Mouse (Mus musculus): ENCODE results near the gene Rpusd2.
A peak's percentile ranks its signal among the peaks of the same experiment; 100 is the strongest.

The Rpusd2 gene

DNA sequence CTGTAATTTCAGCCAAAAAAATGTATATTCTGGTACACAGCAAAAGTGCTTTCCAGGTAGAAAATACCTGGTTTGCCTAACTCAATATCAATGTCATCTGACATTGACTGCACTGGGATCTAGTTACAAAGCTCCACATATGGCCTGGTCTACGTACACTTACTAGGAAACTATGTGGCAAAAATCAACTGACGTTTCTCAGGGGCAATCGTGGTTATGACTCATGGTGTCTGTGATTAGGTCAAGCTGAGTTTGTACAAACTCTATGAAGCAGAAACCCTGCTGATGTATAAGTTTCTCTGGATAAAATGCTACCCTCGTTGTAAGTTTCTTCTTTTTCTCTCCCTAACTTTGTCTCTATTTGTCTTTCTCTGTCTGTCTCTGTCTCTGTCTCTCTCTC, 2.4 kb upstream of the Rpusd2 start:
- no peak for DNase-seq (ENCODE audit: low read depth, low spot score)

DNA sequence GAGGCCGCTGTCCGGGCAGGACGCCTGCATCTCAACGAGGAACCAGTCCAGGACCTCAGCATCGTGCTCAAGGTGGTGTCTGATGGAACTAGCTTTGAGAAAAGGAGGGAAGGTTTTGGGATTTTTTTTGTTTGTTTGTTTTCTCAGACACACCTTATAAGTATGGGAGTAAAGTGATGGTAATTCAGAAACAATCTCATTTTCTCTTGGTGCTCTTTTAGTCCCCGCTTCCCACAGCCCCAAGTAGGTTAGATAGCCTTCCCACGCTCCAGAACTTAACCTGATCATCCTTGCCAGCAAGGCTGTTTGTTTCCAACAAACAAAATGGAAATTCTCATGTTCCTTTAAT, 781 bp downstream of the Rpusd2 start:
- no peak for DNase-seq (ENCODE audit: low read depth, low spot score)

DNA sequence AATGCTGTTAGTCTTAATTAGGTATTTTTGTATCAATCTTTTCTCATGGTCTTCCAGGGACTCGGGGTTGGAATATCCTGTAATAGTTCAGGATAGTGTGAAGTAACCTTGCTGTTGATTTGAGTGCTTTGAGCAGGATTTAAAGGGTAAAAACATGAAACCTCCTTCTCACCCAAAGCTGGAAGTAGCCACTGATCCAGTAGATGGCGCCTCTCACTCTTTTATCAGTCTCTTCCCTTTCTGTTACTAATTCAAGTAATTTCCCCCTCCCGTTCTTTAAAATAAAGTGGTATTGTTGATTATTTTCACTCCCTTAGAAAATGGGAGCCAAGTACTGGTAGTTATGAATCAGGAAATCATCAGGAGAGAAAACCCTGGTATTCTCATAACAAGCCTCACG, 6.3 kb downstream of the Rpusd2 start:
- peak; percentile 71 for DNase-seq (ENCODE audit: low read depth, low spot score)

DNA sequence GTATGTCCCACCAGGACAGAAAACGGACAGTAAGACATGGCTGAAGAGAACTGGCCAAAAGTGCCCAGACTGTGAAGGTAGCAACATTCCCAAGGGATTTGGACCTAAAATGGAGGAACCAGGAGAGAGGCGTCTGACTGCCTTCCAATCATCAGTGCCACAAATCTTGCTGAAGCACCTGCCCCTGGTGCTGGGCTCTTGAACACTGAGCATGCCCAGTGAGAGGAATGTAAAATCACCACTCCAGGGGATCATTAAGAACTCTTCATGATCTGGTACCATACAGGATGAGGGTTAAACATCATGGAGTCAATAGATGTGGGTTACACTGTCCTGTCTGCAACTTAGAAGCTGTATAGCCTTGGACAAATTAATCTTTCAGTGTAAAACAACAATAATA, 10.6 kb downstream of the Rpusd2 start:
- no peak for DNase-seq (ENCODE audit: low read depth, low spot score)

DNA sequence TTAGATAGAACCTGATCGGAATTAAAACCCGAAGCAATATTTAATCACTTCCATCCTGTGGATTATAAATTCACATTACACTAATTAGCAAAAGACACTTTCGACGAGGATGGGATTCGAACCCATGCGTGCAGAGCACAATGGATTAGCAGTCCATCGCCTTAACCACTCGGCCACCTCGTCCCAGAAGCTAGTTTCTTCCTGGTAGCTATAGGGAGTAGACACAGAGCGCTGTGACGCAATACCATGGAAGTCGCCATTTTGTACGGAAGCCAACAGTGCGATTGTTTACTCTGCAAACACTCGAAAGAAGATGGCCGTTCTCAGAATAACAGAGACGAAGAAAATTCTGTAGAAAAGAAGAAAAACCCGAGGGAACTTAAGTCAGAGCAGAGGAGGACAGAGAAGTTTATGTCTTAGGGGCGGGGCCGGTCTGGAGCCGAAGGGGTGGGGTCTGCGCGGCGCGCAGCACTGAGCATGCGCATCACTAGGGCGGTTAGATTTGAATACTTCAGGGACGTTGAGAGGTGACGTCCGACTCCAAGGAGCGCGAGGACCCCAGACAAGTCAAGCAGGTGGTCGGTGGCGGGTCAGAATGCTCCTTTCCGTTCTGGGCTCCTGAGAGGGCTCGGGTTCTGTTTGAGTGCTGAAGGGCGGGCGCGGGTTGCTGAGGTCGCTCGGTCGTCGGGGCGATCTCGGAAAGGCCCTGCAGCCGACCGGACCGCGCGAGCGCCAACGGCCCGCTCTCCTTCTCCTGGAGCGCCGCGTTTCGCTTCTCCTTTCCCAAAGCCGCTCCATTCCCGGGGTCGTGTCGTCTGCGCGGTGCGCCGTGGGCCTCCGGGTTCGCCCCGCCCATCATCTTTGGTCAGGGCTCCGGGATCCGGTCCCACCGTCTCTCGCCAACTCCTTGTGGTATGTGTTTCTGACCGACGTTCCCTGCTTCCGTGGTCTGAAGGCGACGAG, 12.3 kb downstream of the Rpusd2 start, which contains the start of gene Knl1:
Gene Knl1 (plus strand): TSS at position 471 of the 963 bp plus-strand sequence.
- peak; percentile 96 for DNase-seq (ENCODE audit: low read depth, low spot score)

DNA sequence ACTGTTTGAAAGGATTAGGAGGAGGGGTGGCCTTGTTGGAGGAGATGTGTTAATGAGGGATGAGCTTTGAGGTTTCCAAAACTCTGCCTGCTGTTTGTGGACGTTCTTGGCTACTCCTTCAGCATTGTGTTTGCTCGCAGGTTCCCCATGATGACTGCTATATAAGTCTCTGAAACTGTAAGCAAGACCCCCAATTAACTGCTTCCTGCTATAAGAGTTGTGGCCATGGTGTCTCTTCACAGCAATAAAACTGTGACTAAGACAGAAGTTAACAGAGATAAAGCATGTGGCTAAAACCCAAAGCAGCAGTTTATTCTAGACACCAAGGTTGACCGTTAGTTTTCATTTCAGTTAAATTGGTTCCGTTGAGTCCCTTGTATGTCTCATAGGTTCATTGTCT, 13.3 kb downstream of the Rpusd2 start:
- DNase-seq (ENCODE audit: low read depth, low spot score): no peak

DNA sequence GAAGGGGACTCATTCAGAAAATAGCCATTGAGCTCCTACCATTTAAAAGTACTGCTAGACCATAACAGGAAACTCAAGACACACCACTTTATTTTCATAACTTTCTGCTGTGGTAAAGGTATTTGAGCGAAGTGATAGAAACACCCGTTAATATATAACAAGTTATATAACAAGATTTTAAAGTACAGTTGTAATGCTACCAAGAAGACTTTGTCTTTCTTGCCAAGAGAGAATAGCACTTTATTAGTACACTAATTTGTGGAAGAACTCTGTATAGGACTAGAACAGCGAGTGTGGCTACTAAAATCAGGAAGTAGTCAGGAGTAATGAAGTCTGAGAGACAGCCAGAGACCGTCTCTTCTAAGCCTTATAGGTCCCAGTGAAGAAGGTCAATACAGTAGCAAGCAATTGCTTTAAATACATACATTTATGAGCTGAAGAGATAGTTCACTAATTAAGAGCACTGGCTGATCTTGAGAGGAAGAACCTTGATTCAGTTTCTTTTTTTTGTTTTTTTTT, 15.6 kb downstream of the Rpusd2 start:
- no peak for DNase-seq (ENCODE audit: low read depth, low spot score)

DNA sequence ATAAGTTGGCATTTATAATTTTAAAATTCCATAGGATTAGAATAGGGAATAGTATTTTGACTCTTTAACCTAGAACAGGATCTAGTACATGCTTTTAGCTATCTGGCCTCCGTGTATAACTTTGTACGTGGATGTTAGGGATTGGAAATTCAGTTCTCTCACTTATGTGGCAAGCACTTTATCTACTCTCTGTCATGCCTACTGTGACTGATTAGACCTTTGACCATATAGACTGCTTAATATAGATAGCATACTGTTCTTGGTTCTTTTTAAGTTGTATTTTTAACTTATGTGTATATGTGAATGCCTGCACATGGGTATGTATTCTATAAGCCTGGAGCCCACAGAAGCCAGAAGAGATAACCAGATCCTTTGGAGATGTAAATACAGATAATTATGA, 25.5 kb downstream of the Rpusd2 start:
- DNase-seq (ENCODE audit: low read depth, low spot score): no peak

DNA sequence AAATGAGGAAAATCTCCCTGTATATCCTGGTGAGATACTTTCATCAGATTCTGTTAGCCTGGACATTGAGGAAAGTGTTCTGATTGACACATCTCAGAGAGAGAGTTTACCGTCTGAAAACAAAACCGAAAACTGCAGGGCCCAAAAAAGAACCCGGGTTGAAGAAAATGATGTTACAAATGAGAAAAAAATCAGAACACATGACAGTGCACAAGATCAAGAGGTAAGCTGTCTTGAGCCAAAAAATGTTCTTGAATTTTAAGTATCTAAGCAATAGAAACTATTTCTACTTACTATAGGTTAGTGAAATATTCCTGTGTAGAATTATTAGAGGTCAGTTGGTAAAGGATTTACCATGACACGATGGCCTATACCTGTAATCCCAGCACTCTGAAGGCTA, 37.8 kb downstream of the Rpusd2 start:
- no peak for DNase-seq (ENCODE audit: low read depth, low spot score)

DNA sequence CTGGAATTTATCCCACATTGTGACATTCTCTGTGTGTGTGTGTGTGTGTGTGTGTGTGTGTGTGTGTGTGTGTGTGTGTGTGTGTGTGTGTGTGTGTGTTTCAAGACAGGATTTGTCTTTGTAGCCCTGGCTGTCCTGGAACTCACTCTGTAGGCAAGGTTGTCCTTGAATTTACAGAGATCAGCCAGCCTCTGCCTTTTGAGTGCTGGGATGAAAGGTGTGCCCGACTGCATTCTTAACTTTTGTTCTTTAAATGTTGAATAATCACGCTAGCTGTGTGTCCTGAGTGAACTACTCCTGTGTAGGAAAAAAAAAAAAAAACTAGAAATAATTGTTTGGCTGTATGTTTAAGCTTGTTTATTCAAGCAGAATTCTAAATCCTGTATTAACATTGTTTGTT, 51.6 kb downstream of the Rpusd2 start:
- DNase-seq (ENCODE audit: low read depth, low spot score): no peak
